ENCODE assay signal across 14 mouse cellular contexts in genomic region chr13:31577576-31577975, GRCm38 (mm10). TPM values are rescaled to one million over a fixed set of nuclear protein-coding genes. Genes with fewer than 3 reads are reported as not detected.
A peak's percentile ranks its signal among the peaks of the same experiment; 100 is the strongest.
DNase-seq lines count a peak whose midpoint lies in the region; ATAC-seq and TF ChIP-seq lines count a peak whose summit lies in the region.
"Had no signal": no experiment of that assay in that cellular context is flagged by ENCODE, and none has a peak within 500 bp of the region (broad histone marks: within the 10 kb centered on the region; RNA-seq: fewer than 3 reads in every experiment).

No protein-coding gene starts in this region.

- peak; percentile 15 for DNase-seq in neural tube, embryonic 10.5 days (ENCODE audit: extremely low spot score, low spot score)
- DNase-seq in layer of hippocampus, adult 2 months (ENCODE audit: low spot score in 2 of 2), result no peak
- DNase-seq: B cell, adult 2 months; cerebellum, adult 8-10 months; heart, adult 2 months; thymus, adult 2 months had no signal

- no peak overlapping the region for H3K4me3 ChIP-seq in forebrain, embryonic 13.5 days
- no peak overlapping the region for H3K4me3 ChIP-seq in forebrain, embryonic 12.5 days (replicated peaks)
- H3K4me3 ChIP-seq in kidney, embryonic 15.5 days (replicated peaks), result no peak overlapping the region
- no peak overlapping the region for H3K4me3 ChIP-seq in kidney, embryonic 14.5 days (ENCODE audit: low read length)
- H3K4me3 ChIP-seq in neural tube, embryonic 15.5 days (replicated peaks), result no peak overlapping the region
- no peak overlapping the region for H3K4me3 ChIP-seq in stomach, embryonic 16.5 days (replicated peaks; ENCODE audit: low read length)
- no peak overlapping the region for H3K4me3 ChIP-seq in layer of hippocampus, adult 2 months
- H3K4me3 ChIP-seq: heart, adult 2 months; myocyte had no signal

- no peaks in the 10 kb centered on the region for H3K27me3 ChIP-seq in forebrain, embryonic 13.5 days
- H3K27me3 ChIP-seq in forebrain, embryonic 12.5 days, result peaks cover 4% of the 10 kb centered on the region; the same call in 1 of the 2 replicates
- H3K27me3 ChIP-seq in kidney, embryonic 15.5 days, result peaks cover 33% of the 10 kb centered on the region
- H3K27me3 ChIP-seq in kidney, embryonic 14.5 days (ENCODE audit: control insufficient read depth, insufficient read depth, low read length), result no peaks in the 10 kb centered on the region; the same call in 1 of the 2 replicates
- no peaks in the 10 kb centered on the region; the same call in 1 of the 2 replicates for H3K27me3 ChIP-seq in neural tube, embryonic 15.5 days (replicated peaks)
- H3K27me3 ChIP-seq in stomach, embryonic 16.5 days (ENCODE audit: control insufficient read depth, insufficient read depth, low read length), result no peaks in the 10 kb centered on the region

- peaks cover 10% of the 10 kb centered on the region; the same call in 1 of the 2 replicates for H3K4me1 ChIP-seq in forebrain, embryonic 13.5 days
- H3K4me1 ChIP-seq in forebrain, embryonic 12.5 days, result peaks cover 15% of the 10 kb centered on the region
- H3K4me1 ChIP-seq in kidney, embryonic 15.5 days, result peaks cover 4% of the 10 kb centered on the region; the same call in 1 of the 2 replicates
- no peaks in the 10 kb centered on the region for H3K4me1 ChIP-seq in kidney, embryonic 14.5 days (ENCODE audit: control insufficient read depth, insufficient read depth, low read length)
- peaks cover 4% of the 10 kb centered on the region; the same call in 1 of the 2 replicates for H3K4me1 ChIP-seq in neural tube, embryonic 15.5 days
- no peaks in the 10 kb centered on the region for H3K4me1 ChIP-seq in stomach, embryonic 16.5 days (ENCODE audit: control insufficient read depth, insufficient read depth, low read length)

- H3K4me2 ChIP-seq in forebrain, embryonic 13.5 days, result no peak overlapping the region
- no peak overlapping the region for H3K4me2 ChIP-seq in forebrain, embryonic 12.5 days
- H3K4me2 ChIP-seq in kidney, embryonic 15.5 days, result no peak overlapping the region
- no peak overlapping the region for H3K4me2 ChIP-seq in kidney, embryonic 14.5 days (replicated peaks; ENCODE audit: low read depth, low read length)
- no peak overlapping the region for H3K4me2 ChIP-seq in neural tube, embryonic 15.5 days
- peak overlapping the region; percentile 23; the same call in 1 of the 2 replicates for H3K4me2 ChIP-seq in stomach, embryonic 16.5 days (ENCODE audit: low read depth, low read length)

- H3K36me3 ChIP-seq in forebrain, embryonic 13.5 days (ENCODE audit: poor library complexity, severe bottlenecking), result no peaks in the 10 kb centered on the region
- H3K36me3 ChIP-seq in forebrain, embryonic 12.5 days (replicated peaks), result no peaks in the 10 kb centered on the region
- no peaks in the 10 kb centered on the region for H3K36me3 ChIP-seq in kidney, embryonic 15.5 days
- H3K36me3 ChIP-seq in kidney, embryonic 14.5 days (ENCODE audit: control insufficient read depth, insufficient read depth, low read length), result no peaks in the 10 kb centered on the region
- H3K36me3 ChIP-seq in neural tube, embryonic 15.5 days, result no peaks in the 10 kb centered on the region
- H3K36me3 ChIP-seq in stomach, embryonic 16.5 days (ENCODE audit: control insufficient read depth, insufficient read depth, low read length), result no peaks in the 10 kb centered on the region
- H3K36me3 ChIP-seq: G1E had no signal

- WGBS in forebrain, embryonic 13.5 days, result 36% methylated on average over 6 of the region's 6 CpGs
- 50% methylated on average over 6 of the region's 6 CpGs for WGBS in forebrain, embryonic 12.5 days
- 24% methylated on average over 6 of the region's 6 CpGs for WGBS in kidney, embryonic 15.5 days
- WGBS in kidney, embryonic 14.5 days, result 17% methylated on average over 6 of the region's 6 CpGs
- WGBS in neural tube, embryonic 15.5 days, result 26% methylated on average over 6 of the region's 6 CpGs
- WGBS in stomach, embryonic 16.5 days, result 35% methylated on average over 6 of the region's 6 CpGs

- H3K27ac ChIP-seq in forebrain, embryonic 13.5 days, result no peak overlapping the region
- no peak overlapping the region for H3K27ac ChIP-seq in forebrain, embryonic 12.5 days
- no peak overlapping the region for H3K27ac ChIP-seq in kidney, embryonic 15.5 days
- no peak overlapping the region for H3K27ac ChIP-seq in kidney, embryonic 14.5 days (ENCODE audit: low read depth, low read length)
- no peak overlapping the region for H3K27ac ChIP-seq in neural tube, embryonic 15.5 days (replicated peaks)
- peak overlapping the region; percentile 78 for H3K27ac ChIP-seq in stomach, embryonic 16.5 days (ENCODE audit: low read length)
- no peak overlapping the region for H3K27ac ChIP-seq in layer of hippocampus, adult 2 months
- H3K27ac ChIP-seq: heart, adult 2 months had no signal

- H3K9ac ChIP-seq in forebrain, embryonic 13.5 days, result no peak overlapping the region
- H3K9ac ChIP-seq in forebrain, embryonic 12.5 days, result no peak overlapping the region
- no peak overlapping the region for H3K9ac ChIP-seq in kidney, embryonic 15.5 days
- no peak overlapping the region for H3K9ac ChIP-seq in kidney, embryonic 14.5 days (ENCODE audit: low read depth, low read length)
- H3K9ac ChIP-seq in neural tube, embryonic 15.5 days (replicated peaks), result no peak overlapping the region
- H3K9ac ChIP-seq in stomach, embryonic 16.5 days (ENCODE audit: low read length), result peak overlapping the region; percentile 53

- 0 out of 2 replicates have a peak, but pooled peaks have one; percentile 16 for ATAC-seq in forebrain, embryonic 13.5 days
- no peak for ATAC-seq in forebrain, embryonic 12.5 days (ENCODE audit: low FRiP score)
- 0 out of 2 replicates have a peak, but pooled peaks have one; percentile 30 for ATAC-seq in kidney, embryonic 15.5 days (replicated peaks; ENCODE audit: low FRiP score)
- ATAC-seq in kidney, embryonic 14.5 days (ENCODE audit: low FRiP score, low TSS enrichment), result no peak
- ATAC-seq in neural tube, embryonic 15.5 days (ENCODE audit: low FRiP score), result no peak
- ATAC-seq in stomach, embryonic 16.5 days (ENCODE audit: insufficient read depth, low FRiP score), result peak; percentile 41; the same call in 1 of the 2 replicates

- no peaks in the 10 kb centered on the region for H3K9me3 ChIP-seq in forebrain, embryonic 13.5 days (replicated peaks)
- no peaks in the 10 kb centered on the region for H3K9me3 ChIP-seq in forebrain, embryonic 12.5 days
- H3K9me3 ChIP-seq in kidney, embryonic 15.5 days (replicated peaks), result no peaks in the 10 kb centered on the region
- no peaks in the 10 kb centered on the region for H3K9me3 ChIP-seq in kidney, embryonic 14.5 days (ENCODE audit: control insufficient read depth, low read length)
- no peaks in the 10 kb centered on the region for H3K9me3 ChIP-seq in neural tube, embryonic 15.5 days (replicated peaks)
- H3K9me3 ChIP-seq in stomach, embryonic 16.5 days (replicated peaks; ENCODE audit: control insufficient read depth, low read length), result no peaks in the 10 kb centered on the region
- H3K9me3 ChIP-seq: G1E had no signal

- no peak for TF ChIP-seq CTCF in layer of hippocampus, adult 2 months (conservative IDR thresholded peaks at IDR 0.05)

RNA-seq across cellular contexts. Expression of gene A530084C06Rik, which starts 18.4 kb away (rescaled TPM):
- polyA plus RNA-seq in forebrain, embryonic 13.5 days (2015; fragmentation: Nextera tagmentation; extraction: Ambion mirVana), result not detected in 2 replicates
- polyA plus RNA-seq in forebrain, embryonic 12.5 days (2016; fragmentation: Nextera tagmentation; extraction: Ambion mirVana), result not detected in 2 replicates
- not detected in 2 replicates for polyA plus RNA-seq in kidney, embryonic 15.5 days (2015; fragmentation: Nextera tagmentation; extraction: Ambion mirVana)
- polyA plus RNA-seq in kidney, embryonic 14.5 days (2014; fragmentation: Nextera tagmentation; extraction: Ambion mirVana), result not detected in 2 replicates
- polyA plus RNA-seq in neural tube, embryonic 15.5 days (2015; fragmentation: Nextera tagmentation; extraction: Ambion mirVana), result not detected in 2 replicates
- polyA plus RNA-seq in stomach, embryonic 16.5 days (2015; fragmentation: Nextera tagmentation; extraction: Ambion mirVana), result not detected in 2 replicates
- total RNA-seq in layer of hippocampus, adult 2 months (2021), result under 1 TPM; 0.67 to 0.71 TPM
- total RNA-seq: G1E had no signal
- polyA plus RNA-seq: G1E; heart, adult 2 months; myocyte had no signal

RNA-seq across cellular contexts. Expression of gene Foxq1, which starts 21.6 kb away (rescaled TPM):
- 1.2 and 1.5 TPM in 2 replicates for polyA plus RNA-seq in forebrain, embryonic 13.5 days (2015; fragmentation: Nextera tagmentation; extraction: Ambion mirVana)
- polyA plus RNA-seq in forebrain, embryonic 12.5 days (2016; fragmentation: Nextera tagmentation; extraction: Ambion mirVana), result 1.6 and 2.0 TPM in 2 replicates
- polyA plus RNA-seq in kidney, embryonic 15.5 days (2015; fragmentation: Nextera tagmentation; extraction: Ambion mirVana), result 3.9 and 4.0 TPM in 2 replicates
- 4.8 and 5.8 TPM in 2 replicates for polyA plus RNA-seq in kidney, embryonic 14.5 days (2014; fragmentation: Nextera tagmentation; extraction: Ambion mirVana)
- polyA plus RNA-seq in neural tube, embryonic 15.5 days (2015; fragmentation: Nextera tagmentation; extraction: Ambion mirVana), result 1.9 and 2.2 TPM in 2 replicates
- polyA plus RNA-seq in stomach, embryonic 16.5 days (2015; fragmentation: Nextera tagmentation; extraction: Ambion mirVana), result 8.9 and 9.6 TPM in 2 replicates
- total RNA-seq in layer of hippocampus, adult 2 months (2021), result 1 to 10 TPM; 2.8 TPM
- polyA plus RNA-seq: G1E had no signal

RNA-seq across cellular contexts. Expression of gene Foxf2, which starts 48.0 kb away (rescaled TPM):
- 2.9 and 3.4 TPM in 2 replicates for polyA plus RNA-seq in forebrain, embryonic 13.5 days (2015; fragmentation: Nextera tagmentation; extraction: Ambion mirVana)
- 3.4 and 4.6 TPM in 2 replicates for polyA plus RNA-seq in forebrain, embryonic 12.5 days (2016; fragmentation: Nextera tagmentation; extraction: Ambion mirVana)
- polyA plus RNA-seq in kidney, embryonic 15.5 days (2015; fragmentation: Nextera tagmentation; extraction: Ambion mirVana), result 0.24 and 0.27 TPM in 2 replicates
- not detected in 2 replicates for polyA plus RNA-seq in kidney, embryonic 14.5 days (2014; fragmentation: Nextera tagmentation; extraction: Ambion mirVana)
- polyA plus RNA-seq in neural tube, embryonic 15.5 days (2015; fragmentation: Nextera tagmentation; extraction: Ambion mirVana), result 4.5 and 6.3 TPM in 2 replicates
- polyA plus RNA-seq in stomach, embryonic 16.5 days (2015; fragmentation: Nextera tagmentation; extraction: Ambion mirVana), result 11.9 and 12.2 TPM in 2 replicates
- total RNA-seq in layer of hippocampus, adult 2 months (2021), result 1 to 10 TPM; 4.7 to 5.5 TPM
- polyA plus RNA-seq: G1E had no signal

Comparison
In these comparisons a context has a peak if more than half of its experiments do, and no peak if none do; other contexts are left out.
1. ATAC-seq: peak in forebrain, embryonic 13.5 days (single experiment), kidney, embryonic 15.5 days (single experiment) and stomach, embryonic 16.5 days (single experiment); none in forebrain, embryonic 12.5 days (single experiment), kidney, embryonic 14.5 days (single experiment) and neural tube, embryonic 15.5 days (single experiment).